ENCODE assay signal across 14 mouse cellular contexts in genomic region chr9:71076201-71076648, GRCm38 (mm10).
DNase-seq lines count a peak whose midpoint lies in the region; ATAC-seq and TF ChIP-seq lines count a peak whose summit lies in the region.
"Had no signal": no experiment of that assay in that cellular context is flagged by ENCODE, and none has a peak within 500 bp of the region (broad histone marks: within the 10 kb centered on the region; RNA-seq: fewer than 3 reads in every experiment).

No protein-coding gene starts in this region.

- no peak overlapping the region for H3K4me3 ChIP-seq in kidney, embryonic 14.5 days (ENCODE audit: low read length)
- peak overlapping the region; percentile 53 for H3K4me3 ChIP-seq in testis, adult 2 months (ENCODE audit: control insufficient read depth, low read depth, low read length)
- H3K4me3 ChIP-seq: limb, embryonic 13.5 days had no signal

- no peak overlapping the region for H3K9ac ChIP-seq in kidney, embryonic 14.5 days (ENCODE audit: low read depth, low read length)
- H3K9ac ChIP-seq: limb, embryonic 13.5 days had no signal

- peak; percentile 1 for DNase-seq in kidney, adult 18-20 months
- no peak for DNase-seq in testis, postnatal 10 days (ENCODE audit: low spot score)
- peak; percentile 36 to 82 for DNase-seq in left cerebral cortex, postnatal 25 days (ENCODE audit: low spot score in 2 of 2)
- peak; percentile 83 for DNase-seq in telencephalon, adult 2 months (ENCODE audit: low read depth, low spot score)
- DNase-seq in cerebellum, postnatal 36 days: no peak
- DNase-seq: adrenal gland, postnatal 36 days; cerebellum, adult 11-12 months; kidney, postnatal 10 days; thymus, postnatal 14 days had no signal

- H3K4me2 ChIP-seq in kidney, embryonic 14.5 days (replicated peaks; ENCODE audit: low read depth, low read length): no peak overlapping the region
- H3K4me2 ChIP-seq: limb, embryonic 13.5 days had no signal

- H3K36me3 ChIP-seq in kidney, embryonic 14.5 days (ENCODE audit: control insufficient read depth, insufficient read depth, low read length): no peaks in the 10 kb centered on the region
- H3K36me3 ChIP-seq in testis, adult 2 months (ENCODE audit: control insufficient read depth, insufficient read depth, low read length): no peaks in the 10 kb centered on the region
- H3K36me3 ChIP-seq: limb, embryonic 13.5 days had no signal

- H3K9me3 ChIP-seq in kidney, embryonic 14.5 days (ENCODE audit: control insufficient read depth, low read length): no peaks in the 10 kb centered on the region
- H3K9me3 ChIP-seq: limb, embryonic 13.5 days had no signal

- no peaks in the 10 kb centered on the region for H3K4me1 ChIP-seq in kidney, embryonic 14.5 days (ENCODE audit: control insufficient read depth, insufficient read depth, low read length)
- H3K4me1 ChIP-seq in testis, adult 2 months (ENCODE audit: control insufficient read depth, insufficient read depth, low read length): peaks cover 6% of the 10 kb centered on the region

- H3K27me3 ChIP-seq in kidney, embryonic 14.5 days (ENCODE audit: control insufficient read depth, insufficient read depth, low read length): no peaks in the 10 kb centered on the region
- H3K27me3 ChIP-seq in testis, adult 2 months (ENCODE audit: control insufficient read depth, insufficient read depth, low read length): no peaks in the 10 kb centered on the region
- H3K27me3 ChIP-seq: limb, embryonic 13.5 days had no signal

- H3K27ac ChIP-seq in kidney, embryonic 14.5 days (ENCODE audit: low read depth, low read length): no peak overlapping the region
- H3K27ac ChIP-seq in testis, adult 2 months (ENCODE audit: control insufficient read depth, insufficient read depth, low read depth, low read length): no peak overlapping the region
- H3K27ac ChIP-seq: limb, embryonic 13.5 days had no signal

- no peak for ATAC-seq in kidney, embryonic 14.5 days (ENCODE audit: low FRiP score, low TSS enrichment)
- ATAC-seq in activated CD4-positive, CD25-positive, alpha-beta regulatory T cell, adult 4 months: no peak
- ATAC-seq: inflammation-experienced regulatory T-cells, adult 6 months had no signal

- intact Hi-C loops in left cerebral cortex, postnatal 25 days (cut with DNase I): loop anchor here (5.0 kb wide), 4 partner anchors 79 to 419 kb away; partner anchors contain the start of genes Adam10, Gm10642 and Mindy2

- no peak for TF ChIP-seq POLR2A in testis, adult 2 months (IDR thresholded peaks at IDR 0.05; ENCODE audit: control insufficient read depth, low read depth, low read length)

- no peak for TF ChIP-seq CTCF in testis, adult 2 months (IDR thresholded peaks at IDR 0.05; ENCODE audit: control insufficient read depth, insufficient read depth, insufficient replicate concordance, low read depth, low read length)

- 87% methylated on average over 12 of the region's 12 CpGs for WGBS in kidney, embryonic 14.5 days

Comparison
In these comparisons a context has a peak if more than half of its experiments do, and no peak if none do; other contexts are left out.
1. DNase-seq: peak in kidney, adult 18-20 months (single experiment), left cerebral cortex, postnatal 25 days (2 of 2) and telencephalon, adult 2 months (single experiment); none in testis, postnatal 10 days (single experiment) and cerebellum, postnatal 36 days (0 of 2).